Mouse (Mus musculus): ENCODE results near the gene Lysmd2.

GRCm38 (mm10) chr9:75683426-75684191, 58.1 kb downstream of the Lysmd2 start, which contains the start of gene Scg3:
- TF ChIP-seq CTCF (conservative IDR thresholded peaks at IDR 0.05 in 1 of 2, IDR thresholded peaks at IDR 0.05 in 1 of 2; ENCODE audit: low read depth in 2 of 2, low read length in 2 of 2), result no peak
- TF ChIP-seq USF1 (IDR thresholded peaks at IDR 0.05; ENCODE audit: low read depth, low read length), result no peak

All from CH12.LX (cell line).